ENCODE assay signal across 16 mouse cellular contexts in the genomic region with DNA sequence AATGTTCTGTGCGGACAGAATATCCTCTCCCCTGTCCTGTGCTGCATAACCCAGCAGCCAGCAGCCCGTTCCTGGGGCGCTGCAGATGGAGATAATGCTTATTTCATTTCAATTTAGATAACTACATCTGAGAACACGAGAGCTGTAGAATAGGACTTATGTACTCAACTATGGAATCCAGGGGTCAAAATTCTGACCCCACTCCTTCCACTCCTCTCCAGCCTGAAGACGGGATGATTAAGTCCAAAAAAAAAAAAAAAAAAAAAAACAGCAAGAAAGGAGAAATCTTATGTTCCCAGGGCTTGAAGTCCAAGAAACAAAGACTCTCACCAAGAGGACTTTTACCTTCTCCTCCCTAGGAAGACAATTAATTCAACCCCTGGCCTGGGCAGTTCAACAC. TPM values are rescaled to one million over a fixed set of nuclear protein-coding genes. Genes with fewer than 3 reads are reported as not detected.
DNase-seq lines count a peak whose midpoint lies in the region; ATAC-seq lines count a peak whose summit lies in the region.
"Had no signal": no experiment of that assay in that cellular context is flagged by ENCODE, and none has a peak within 500 bp of the region (broad histone marks: within the 10 kb centered on the region; RNA-seq: fewer than 3 reads in every experiment).

No protein-coding gene starts in this region.

- 74% methylated on average over 5 of the region's 5 CpGs for WGBS in midbrain, embryonic 10.5 days
- WGBS in midbrain, embryonic 13.5 days: 67% methylated on average over 5 of the region's 5 CpGs

- H3K27me3 ChIP-seq in midbrain, embryonic 10.5 days (ENCODE audit: low read depth, poor library complexity, severe bottlenecking): no peaks in the 10 kb centered on the region
- H3K27me3 ChIP-seq in midbrain, embryonic 13.5 days: no peaks in the 10 kb centered on the region
- H3K27me3 ChIP-seq: neural tube, embryonic 15.5 days had no signal

- H3K4me1 ChIP-seq in midbrain, embryonic 10.5 days: peaks cover 99% of the 10 kb centered on the region
- H3K4me1 ChIP-seq in midbrain, embryonic 13.5 days (replicated peaks): peaks cover 92% of the 10 kb centered on the region

- H3K4me3 ChIP-seq in midbrain, embryonic 10.5 days: no peak overlapping the region
- no peak overlapping the region for H3K4me3 ChIP-seq in midbrain, embryonic 13.5 days (replicated peaks)
- H3K4me3 ChIP-seq: left cerebral cortex, adult 2 months; neural tube, embryonic 15.5 days had no signal

- peak; percentile 82 for DNase-seq in heart, adult 11 months
- no peak for DNase-seq in heart, postnatal 14 days
- peak; percentile 44 for DNase-seq in kidney, adult 9 months
- no peak for DNase-seq in kidney, postnatal 14 days
- no peak for DNase-seq in midbrain, embryonic 10.5 days (ENCODE audit: low spot score)
- DNase-seq in left cerebral cortex, postnatal 14 days (ENCODE audit: low spot score in 2 of 2): no peak
- DNase-seq in spleen, postnatal 10 days (ENCODE audit: low spot score in 2 of 2): no peak
- DNase-seq: cerebellum, adult 2 months; lung, adult 2 months; right cerebral cortex, adult 18-20 months; thymus, postnatal 36 days had no signal

- intact Hi-C loops in heart, postnatal 14 days (cut with DNase I): no loop called here
- intact Hi-C loops in left cerebral cortex, postnatal 14 days (cut with DNase I): no loop called here

- no peak overlapping the region for H3K4me2 ChIP-seq in midbrain, embryonic 13.5 days (replicated peaks)
- H3K4me2 ChIP-seq: neural tube, embryonic 15.5 days had no signal

- H3K9me3 ChIP-seq in midbrain, embryonic 10.5 days (replicated peaks): no peaks in the 10 kb centered on the region
- H3K9me3 ChIP-seq in midbrain, embryonic 13.5 days: no peaks in the 10 kb centered on the region
- H3K9me3 ChIP-seq: neural tube, embryonic 15.5 days had no signal

- no peak overlapping the region for H3K9ac ChIP-seq in midbrain, embryonic 13.5 days (replicated peaks)
- H3K9ac ChIP-seq: neural tube, embryonic 15.5 days had no signal

- ATAC-seq in midbrain, embryonic 13.5 days: no peak
- ATAC-seq: hindbrain, postnatal 0 days; midbrain, embryonic 16.5 days had no signal

- H3K27ac ChIP-seq in midbrain, embryonic 10.5 days (replicated peaks): peak overlapping the region; percentile 73
- H3K27ac ChIP-seq in midbrain, embryonic 13.5 days: no peak overlapping the region
- H3K27ac ChIP-seq: left cerebral cortex, adult 2 months had no signal

- no peaks in the 10 kb centered on the region for H3K36me3 ChIP-seq in midbrain, embryonic 10.5 days
- H3K36me3 ChIP-seq in midbrain, embryonic 13.5 days: no peaks in the 10 kb centered on the region
- H3K36me3 ChIP-seq: neural tube, embryonic 15.5 days had no signal

RNA-seq across cellular contexts. Expression of a gene that starts 14.5 kb away (rescaled TPM):
- total RNA-seq in heart, postnatal 14 days (2021): 100 to 1,000 TPM; 209 to 221 TPM
- 50.9 and 55.7 TPM in 2 replicates for polyA plus RNA-seq in midbrain, embryonic 10.5 days (2016; fragmentation: Nextera tagmentation; extraction: Ambion mirVana)
- 29.0 and 36.3 TPM in 2 replicates for polyA plus RNA-seq in midbrain, embryonic 13.5 days (2015; fragmentation: Nextera tagmentation; extraction: Ambion mirVana)
- total RNA-seq in left cerebral cortex, postnatal 14 days (2021): 10 to 100 TPM; 25.1 to 26.0 TPM

RNA-seq across cellular contexts. Expression of a gene that starts 55.0 kb away (rescaled TPM):
- total RNA-seq in heart, postnatal 14 days (2021): under 1 TPM; 0.37 to 0.53 TPM
- polyA plus RNA-seq in midbrain, embryonic 10.5 days (2016; fragmentation: Nextera tagmentation; extraction: Ambion mirVana): 15.4 and 18.1 TPM in 2 replicates
- 18.3 and 19.2 TPM in 2 replicates for polyA plus RNA-seq in midbrain, embryonic 13.5 days (2015; fragmentation: Nextera tagmentation; extraction: Ambion mirVana)
- 10 to 100 TPM in 1 of 2 experiments, 1 to 10 TPM in 1; 9.3 to 19.0 TPM for total RNA-seq in left cerebral cortex, postnatal 14 days (2021)

Comparison
In these comparisons a context has a peak if more than half of its experiments do, and no peak if none do; other contexts are left out.
1. DNase-seq: peak in heart, adult 11 months (single experiment) and kidney, adult 9 months (single experiment); none in heart, postnatal 14 days (0 of 2), kidney, postnatal 14 days (single experiment), midbrain, embryonic 10.5 days (single experiment), left cerebral cortex, postnatal 14 days (0 of 2) and spleen, postnatal 10 days (0 of 2).
2. RNA of a gene that starts 14.5 kb away (total RNA-seq): 209 to 221 TPM in heart, postnatal 14 days; 25.1 to 26.0 TPM in left cerebral cortex, postnatal 14 days; every median in the first group is over 4 times any median in the second.
3. RNA of a gene that starts 55.0 kb away (total RNA-seq): 9.3 to 19.0 TPM in left cerebral cortex, postnatal 14 days; 0.37 to 0.53 TPM in heart, postnatal 14 days; every median in the first group is over 4 times any median in the second.